ENCODE assay signal across 8 mouse cellular contexts in genomic region chr5:64809864-64810263, GRCm38 (mm10). TPM values are rescaled to one million over a fixed set of nuclear protein-coding genes. Genes with fewer than 3 reads are reported as not detected.
DNase-seq lines count a peak whose midpoint lies in the region; ATAC-seq and TF ChIP-seq lines count a peak whose summit lies in the region.
"Had no signal": no experiment of that assay in that cellular context is flagged by ENCODE, and none has a peak within 500 bp of the region (broad histone marks: within the 10 kb centered on the region; RNA-seq: fewer than 3 reads in every experiment).

No protein-coding gene starts in this region.

- peak overlapping the region; percentile 85; the same call in 1 of the 2 replicates for H3K4me2 ChIP-seq in heart, embryonic 14.5 days (ENCODE audit: low read length)

- ATAC-seq in heart, embryonic 14.5 days (ENCODE audit: insufficient number of reproducible peaks, insufficient read depth, low FRiP score, low read depth), result no peak
- ATAC-seq in inflammation-experienced regulatory T-cells, adult 6 months, result no peak

- in situ Hi-C loops in ES-E14 (cut with MboI; ENCODE audit: low sequenced_read_pairs in 2 of 2, unreplicated experiment in 2 of 2), result loop anchor here (5.0 to 25.0 kb wide), 5 partner anchors 223 to 425 kb away; no protein-coding TSS in a partner anchor

- H3K9ac ChIP-seq in ES-Bruce4 (ENCODE audit: low read depth, poor library complexity, severe bottlenecking), result peak overlapping the region; percentile 67; the same call in 1 of the 2 replicates
- no peak overlapping the region; the same call in 1 of the 2 replicates for H3K9ac ChIP-seq in ES-E14 (ENCODE audit: insufficient read depth, low read depth, low read length, poor library complexity, severe bottlenecking)
- no peak overlapping the region for H3K9ac ChIP-seq in heart, embryonic 14.5 days (ENCODE audit: low read length)
- H3K9ac ChIP-seq: embryonic facial prominence, embryonic 12.5 days had no signal

- peak overlapping the region; percentile 12; the same call in 1 of the 2 replicates for H3K4me3 ChIP-seq in ES-Bruce4 (ENCODE audit: low read depth, low read length)
- peak overlapping the region; percentile 12 to 62; a peak in 3 of 4 replicates for H3K4me3 ChIP-seq in ES-E14 (ENCODE audit: insufficient read depth in 1 of 2, low read depth in 1 of 2, low read length in 2 of 2, poor library complexity in 1 of 2, severe bottlenecking in 1 of 2)
- no peak overlapping the region for H3K4me3 ChIP-seq in heart, embryonic 14.5 days (ENCODE audit: control insufficient read depth in 1 of 2, insufficient read depth in 1 of 2, low read depth in 1 of 2, low read length in 2 of 2)
- H3K4me3 ChIP-seq: embryonic facial prominence, embryonic 12.5 days had no signal

- no peak for TF ChIP-seq EP300 in ES-Bruce4 (IDR thresholded peaks at IDR 0.05; ENCODE audit: insufficient read depth, low read depth, low read length)

- DNase-seq in ES-E14 (ENCODE audit: low read depth, low spot score), result no peak
- DNase-seq in lung, postnatal 10 days, result peak; percentile 74
- peak; percentile 54 for DNase-seq in thymus, postnatal 4 days
- DNase-seq in ovary, postnatal 36 days (ENCODE audit: low spot score), result no peak

- no peaks in the 10 kb centered on the region for H3K27me3 ChIP-seq in ES-Bruce4 (ENCODE audit: control insufficient read depth, insufficient read depth, low read length, poor library complexity, severe bottlenecking)
- H3K27me3 ChIP-seq in heart, embryonic 14.5 days (ENCODE audit: control insufficient read depth, insufficient read depth, low read length), result no peaks in the 10 kb centered on the region
- H3K27me3 ChIP-seq: embryonic facial prominence, embryonic 12.5 days had no signal

- H3K9me3 ChIP-seq in ES-Bruce4 (replicated peaks; ENCODE audit: control insufficient read depth, insufficient read depth, low read length, poor library complexity, severe bottlenecking) (no peaks in the 10 kb centered on the region), ES-E14 (ENCODE audit: control insufficient read depth, insufficient read depth, low read depth, low read length) (no peaks in the 10 kb centered on the region)
- H3K9me3 ChIP-seq in heart, embryonic 14.5 days (ENCODE audit: control insufficient read depth, low read length), result no peaks in the 10 kb centered on the region
- H3K9me3 ChIP-seq: embryonic facial prominence, embryonic 12.5 days had no signal

- H3K27ac ChIP-seq in ES-Bruce4 (ENCODE audit: insufficient read depth, low read length) (peak overlapping the region; percentile 95), ES-E14 (ENCODE audit: insufficient read depth, low read depth, low read length, poor library complexity, severe bottlenecking) (peak overlapping the region; percentile 99)
- H3K27ac ChIP-seq in heart, embryonic 14.5 days (replicated peaks in 1 of 2; ENCODE audit: control insufficient read depth in 1 of 2, insufficient read depth in 1 of 2, low read depth in 2 of 2, low read length in 2 of 2), result peak overlapping the region; percentile 89 to 94; a peak in 3 of 4 replicates

- TF ChIP-seq CTCF in ES-Bruce4 (IDR thresholded peaks at IDR 0.05; ENCODE audit: low read depth, low read length), result no peak

- WGBS in heart, embryonic 14.5 days, result 76% methylated on average over 11 of the region's 11 CpGs

- H3K36me3 ChIP-seq in ES-Bruce4 (ENCODE audit: control insufficient read depth, insufficient read depth, low read length, poor library complexity, severe bottlenecking), result no peaks in the 10 kb centered on the region
- H3K36me3 ChIP-seq in ES-E14 (ENCODE audit: control insufficient read depth, insufficient read depth, low read length, poor library complexity, severe bottlenecking), result peaks cover 8% of the 10 kb centered on the region; the same call in 1 of the 2 replicates
- 0 out of 2 replicates have a peak, but pooled peaks cover 16% of the 10 kb centered on the region for H3K36me3 ChIP-seq in heart, embryonic 14.5 days (ENCODE audit: control insufficient read depth, insufficient read depth, low read length)
- H3K36me3 ChIP-seq: embryonic facial prominence, embryonic 12.5 days had no signal

- H3K4me1 ChIP-seq in ES-Bruce4 (ENCODE audit: control insufficient read depth, insufficient read depth, low read length), result peaks cover 8% of the 10 kb centered on the region
- peaks cover 8 to 16% of the 10 kb centered on the region in 2 experiments for H3K4me1 ChIP-seq in ES-E14 (ENCODE audit: control insufficient read depth in 2 of 2, insufficient read depth in 2 of 2, low read length in 2 of 2, poor library complexity in 1 of 2)
- H3K4me1 ChIP-seq in heart, embryonic 14.5 days (ENCODE audit: control insufficient read depth in 2 of 2, insufficient read depth in 2 of 2, low read length in 2 of 2), result peaks cover 48 to 84% of the 10 kb centered on the region in 2 experiments

- TF ChIP-seq POLR2A in ES-Bruce4 (IDR thresholded peaks at IDR 0.05; ENCODE audit: insufficient read depth, low read length), result no peak

TF ChIP-seq in ES-E14, 5 proteins besides CTCF, POLR2A, EP300 and RAD21:
- TF ChIP-seq ZC3H11A (IDR thresholded peaks at IDR 0.05; ENCODE audit: borderline replicate concordance, low read depth, low read length), result no peak
- TF ChIP-seq ZNF384 (IDR thresholded peaks at IDR 0.05; ENCODE audit: low read depth, low read length), result no peak
- TF ChIP-seq MAFK (IDR thresholded peaks at IDR 0.05; ENCODE audit: insufficient read depth, low read depth, low read length), result no peak
- TF ChIP-seq HCFC1 (IDR thresholded peaks at IDR 0.05; ENCODE audit: borderline replicate concordance, insufficient read depth, low read length), result no peak
- no peak for TF ChIP-seq CHD2 (IDR thresholded peaks at IDR 0.05; ENCODE audit: low read depth, low read length)

RNA-seq across cellular contexts. Expression of gene Klf3, which starts 6.7 kb away (rescaled TPM):
- 108 and 112 TPM in 2 replicates for polyA plus RNA-seq in ES-Bruce4 (2011; ENCODE audit: insufficient read depth, insufficient read length, low read depth, missing spikeins)
- 22.9 and 31.8 TPM in 2 replicates for total RNA-seq in ES-E14 (2012; rRNA removed)
- polyA plus RNA-seq in heart, embryonic 14.5 days (2014; fragmentation: Nextera tagmentation; extraction: Ambion mirVana), result 51.9 and 52.1 TPM in 2 replicates
- polyA plus RNA-seq in inflammation-experienced regulatory T-cells, adult 6 months (2017; shearing (Covaris generic)), result 10 to 100 TPM; 46.7 to 93.5 (median 83.6) TPM

Comparison
In these comparisons a context has a peak if more than half of its experiments do, and no peak if none do; other contexts are left out.
1. H3K4me3 ChIP-seq: peak in ES-Bruce4 (single experiment) and ES-E14 (2 of 2); none in heart, embryonic 14.5 days (0 of 2).
2. DNase-seq: peak in lung, postnatal 10 days (single experiment) and thymus, postnatal 4 days (single experiment); none in ES-E14 (single experiment) and ovary, postnatal 36 days (single experiment).
3. Peak in every context shown above with its lines, with median percentiles within 50 percentile points of each other: H3K27ac ChIP-seq.